10 mouse cellular contexts compared by ENCODE assay signal in genomic region chr9:62744558-62745275, GRCm38 (mm10).
DNase-seq lines count a peak whose midpoint lies in the region; ATAC-seq and TF ChIP-seq lines count a peak whose summit lies in the region.
"Had no signal": no experiment of that assay in that cellular context is flagged by ENCODE, and none has a peak within 500 bp of the region (broad histone marks: within the 10 kb centered on the region; RNA-seq: fewer than 3 reads in every experiment).

No protein-coding gene starts in this region.

- intact Hi-C loops in heart, adult 2 months (cut with DNase I) = loop anchor here (2.0 to 5.0 kb wide), 2 partner anchors 32 to 83 kb away; no protein-coding TSS in a partner anchor

- 51% methylated on average over 7 of the region's 7 CpGs for WGBS in heart, adult 2 months
- WGBS in neural tube, embryonic 15.5 days = 57% methylated on average over 7 of the region's 7 CpGs

- no peaks in the 10 kb centered on the region for H3K9me3 ChIP-seq in neural tube, embryonic 15.5 days (replicated peaks)
- H3K9me3 ChIP-seq: embryonic facial prominence, embryonic 12.5 days; liver, embryonic 15.5 days had no signal

- no peaks in the 10 kb centered on the region for H3K79me2 ChIP-seq in heart, adult 2 months (replicated peaks; ENCODE audit: control insufficient read depth, insufficient read depth, low read length)

- H3K4me1 ChIP-seq in heart, adult 2 months (ENCODE audit: control insufficient read depth, insufficient read depth, low read length) = 0 out of 2 replicates have a peak, but pooled peaks cover 2% of the 10 kb centered on the region
- H3K4me1 ChIP-seq in neural tube, embryonic 15.5 days = no peaks in the 10 kb centered on the region
- H3K4me1 ChIP-seq: embryonic facial prominence, embryonic 12.5 days; liver, embryonic 15.5 days had no signal

- no peak for TF ChIP-seq POLR2A in heart, adult 2 months (IDR thresholded peaks at IDR 0.05; ENCODE audit: insufficient read depth, low read depth, low read length)

- H3K9ac ChIP-seq in heart, adult 2 months (ENCODE audit: low read depth, low read length) = no peak overlapping the region
- H3K9ac ChIP-seq in neural tube, embryonic 15.5 days (replicated peaks) = no peak overlapping the region
- H3K9ac ChIP-seq: embryonic facial prominence, embryonic 12.5 days; liver, embryonic 15.5 days had no signal

- no peak overlapping the region for H3K27ac ChIP-seq in heart, adult 2 months
- H3K27ac ChIP-seq in neural tube, embryonic 15.5 days (replicated peaks) = no peak overlapping the region
- H3K27ac ChIP-seq: embryonic facial prominence, embryonic 12.5 days; liver, embryonic 15.5 days had no signal

- H3K27me3 ChIP-seq in heart, adult 2 months (ENCODE audit: control insufficient read depth, insufficient read depth, low read length) = no peaks in the 10 kb centered on the region
- H3K27me3 ChIP-seq in neural tube, embryonic 15.5 days (replicated peaks) = no peaks in the 10 kb centered on the region
- H3K27me3 ChIP-seq: embryonic facial prominence, embryonic 12.5 days; liver, embryonic 15.5 days had no signal

- no peak overlapping the region for H3K4me2 ChIP-seq in neural tube, embryonic 15.5 days
- H3K4me2 ChIP-seq: embryonic facial prominence, embryonic 12.5 days; liver, embryonic 15.5 days had no signal

- H3K36me3 ChIP-seq in heart, adult 2 months (ENCODE audit: control insufficient read depth, insufficient read depth, low read length) = no peaks in the 10 kb centered on the region
- H3K36me3 ChIP-seq in neural tube, embryonic 15.5 days = no peaks in the 10 kb centered on the region
- H3K36me3 ChIP-seq: liver, embryonic 15.5 days had no signal

- H3K4me3 ChIP-seq in heart, adult 2 months = no peak overlapping the region
- H3K4me3 ChIP-seq in neural tube, embryonic 15.5 days (replicated peaks) = no peak overlapping the region
- H3K4me3 ChIP-seq: embryonic facial prominence, embryonic 12.5 days; liver, embryonic 15.5 days had no signal

- no peak for ATAC-seq in neural tube, embryonic 15.5 days (ENCODE audit: low FRiP score)

- TF ChIP-seq CTCF in heart, adult 2 months (IDR thresholded peaks at IDR 0.05) = peak; percentile 70

- TF ChIP-seq EP300 in heart, adult 2 months (IDR thresholded peaks at IDR 0.05; ENCODE audit: insufficient read depth, low read depth, low read length) = no peak

- DNase-seq in heart, adult 2 months = no peak
- no peak for DNase-seq in heart, adult 8-10 months (ENCODE audit: low spot score)
- peak; percentile 65 for DNase-seq in neural tube, embryonic 10.5 days (ENCODE audit: extremely low spot score, low spot score)
- DNase-seq in NIH3T3 (ENCODE audit: low read depth) = peak; percentile 75
- DNase-seq in embryo, embryonic 11.5 days (ENCODE audit: low read depth, low spot score) = peak; percentile 36
- DNase-seq in lung, postnatal 25 days (ENCODE audit: low spot score) = peak; percentile 62
- DNase-seq in left cerebral cortex, adult 9 months (ENCODE audit: low spot score in 2 of 2) = no peak

Comparison
In these comparisons a context has a peak if more than half of its experiments do, and no peak if none do; other contexts are left out.
1. DNase-seq: peak in neural tube, embryonic 10.5 days (single experiment), NIH3T3 (single experiment), embryo, embryonic 11.5 days (single experiment) and lung, postnatal 25 days (single experiment); none in heart, adult 2 months (0 of 2), heart, adult 8-10 months (single experiment) and left cerebral cortex, adult 9 months (0 of 2).